Comparison of ENCODE assay signal across 7 mouse cellular contexts in the genomic region with DNA sequence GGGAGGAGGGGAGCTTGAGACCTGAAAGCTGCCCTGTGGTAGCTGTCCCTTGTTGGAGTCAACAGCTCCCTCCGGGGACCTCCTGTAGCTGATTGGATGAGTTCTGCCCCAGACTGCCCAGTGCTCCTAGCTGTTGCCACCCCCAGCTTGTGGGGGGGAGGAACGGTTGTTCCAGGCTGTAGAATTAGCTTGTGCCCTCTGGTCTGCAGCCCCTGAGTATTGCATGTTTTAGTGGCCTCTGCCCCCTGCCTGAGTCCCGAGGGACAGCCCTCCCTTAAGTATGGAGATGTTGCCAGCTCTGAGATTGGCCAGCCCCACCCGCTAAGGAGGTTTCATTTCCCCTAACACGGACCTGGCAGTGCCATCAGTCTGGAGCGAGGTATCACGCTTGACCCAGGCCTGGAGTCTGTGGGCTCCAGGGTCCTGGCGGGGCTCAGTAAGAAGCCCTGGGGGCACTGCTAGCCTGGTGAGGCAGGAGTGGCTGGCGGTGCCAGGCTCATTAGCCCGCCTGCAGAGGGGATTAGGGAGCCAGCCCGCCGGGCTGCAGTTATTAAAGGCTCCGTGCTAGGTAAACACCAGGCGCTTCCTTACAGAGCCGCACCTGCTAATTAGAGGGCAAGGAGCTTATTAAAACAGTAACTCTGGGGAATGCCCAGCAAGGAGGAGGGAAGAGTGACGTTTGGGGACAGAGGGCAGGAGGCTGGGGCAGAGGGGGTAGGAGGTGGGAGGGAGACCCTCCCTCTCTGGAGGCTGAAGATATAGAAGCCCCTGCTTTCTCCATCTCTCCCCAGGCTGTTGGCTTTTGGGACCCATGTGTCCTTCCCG.
DNase-seq lines count a peak whose midpoint lies in the region; ATAC-seq and TF ChIP-seq lines count a peak whose summit lies in the region.

No protein-coding gene starts in this region.

- peak; percentile 83 for DNase-seq in CH12.LX (ENCODE audit: extremely low read depth)
- peak; percentile 92 for DNase-seq in MN1 (ENCODE audit: low spot score)
- peak; percentile 84 for DNase-seq in embryonic facial prominence, embryonic 14.5 days (ENCODE audit: low spot score)
- DNase-seq in stomach, postnatal 0 days (ENCODE audit: low spot score): peak; percentile 63
- no peak for DNase-seq in frontal cortex, postnatal 10 days (ENCODE audit: low spot score in 2 of 2)

- TF ChIP-seq POLR2A in CH12.LX (IDR thresholded peaks at IDR 0.05; ENCODE audit: low read depth, low read length): no peak

- no peak overlapping the region for H3K27ac ChIP-seq in CH12.LX (ENCODE audit: insufficient read depth, low read depth)
- peak overlapping the region; percentile 72 for H3K27ac ChIP-seq in embryonic facial prominence, embryonic 14.5 days (replicated peaks; ENCODE audit: low read depth, low read length)
- H3K27ac ChIP-seq in intestine, embryonic 16.5 days (ENCODE audit: low read length): peak overlapping the region; percentile 59
- H3K27ac ChIP-seq in midbrain, embryonic 12.5 days (replicated peaks): peak overlapping the region; percentile 87
- peak overlapping the region; percentile 65; the same call in 1 of the 2 replicates for H3K27ac ChIP-seq in stomach, postnatal 0 days (replicated peaks)

- H3K9me3 ChIP-seq in CH12.LX (replicated peaks; ENCODE audit: low read length): peaks cover 19% of the 10 kb centered on the region
- no peaks in the 10 kb centered on the region for H3K9me3 ChIP-seq in embryonic facial prominence, embryonic 14.5 days (ENCODE audit: control insufficient read depth, low read length)
- H3K9me3 ChIP-seq in intestine, embryonic 16.5 days (ENCODE audit: control insufficient read depth, low read length): no peaks in the 10 kb centered on the region
- no peaks in the 10 kb centered on the region for H3K9me3 ChIP-seq in midbrain, embryonic 12.5 days
- H3K9me3 ChIP-seq in stomach, postnatal 0 days (ENCODE audit: control insufficient read depth, low read length): no peaks in the 10 kb centered on the region

- dilution Hi-C loops in CH12.LX (cut with MboI; ENCODE audit: extremely low pct_ligation_motif_present, extremely low pct_unique_long_range_greater_than_20kb, low sequenced_read_pairs): no loop called here

- 0 out of 2 replicates have a peak overlapping the region, but pooled peaks have one; percentile 27 for H3K9ac ChIP-seq in CH12.LX (ENCODE audit: insufficient read depth, low read depth)
- H3K9ac ChIP-seq in embryonic facial prominence, embryonic 14.5 days (ENCODE audit: low read depth, low read length): no peak overlapping the region
- peak overlapping the region; percentile 62 for H3K9ac ChIP-seq in intestine, embryonic 16.5 days (ENCODE audit: low read depth, low read length)
- peak overlapping the region; percentile 39 for H3K9ac ChIP-seq in midbrain, embryonic 12.5 days (replicated peaks)
- H3K9ac ChIP-seq in stomach, postnatal 0 days (ENCODE audit: low read length): no peak overlapping the region

- no peak for TF ChIP-seq RAD21 in CH12.LX (IDR thresholded peaks at IDR 0.05; ENCODE audit: low read depth, low read length)

- H3K4me1 ChIP-seq in CH12.LX (ENCODE audit: control insufficient read depth in 1 of 2, insufficient read depth in 2 of 2): peaks cover 27 to 69% of the 10 kb centered on the region in 2 experiments
- H3K4me1 ChIP-seq in embryonic facial prominence, embryonic 14.5 days (ENCODE audit: control insufficient read depth, insufficient read depth, low read length): peaks cover 31% of the 10 kb centered on the region
- H3K4me1 ChIP-seq in intestine, embryonic 16.5 days (ENCODE audit: control insufficient read depth, insufficient read depth, low read length): peaks cover 26% of the 10 kb centered on the region
- H3K4me1 ChIP-seq in midbrain, embryonic 12.5 days: peaks cover 68% of the 10 kb centered on the region
- peaks cover 6% of the 10 kb centered on the region; the same call in 1 of the 2 replicates for H3K4me1 ChIP-seq in stomach, postnatal 0 days (replicated peaks; ENCODE audit: control insufficient read depth, insufficient read depth)

- H3K36me3 ChIP-seq in CH12.LX (replicated peaks in 1 of 2; ENCODE audit: control insufficient read depth in 1 of 2, insufficient read depth in 1 of 2, low read length in 1 of 2): no peaks in the 10 kb centered on the region
- H3K36me3 ChIP-seq in embryonic facial prominence, embryonic 14.5 days (ENCODE audit: control insufficient read depth, insufficient read depth, low read length): no peaks in the 10 kb centered on the region
- H3K36me3 ChIP-seq in intestine, embryonic 16.5 days (ENCODE audit: control insufficient read depth, insufficient read depth, low read length): no peaks in the 10 kb centered on the region
- H3K36me3 ChIP-seq in midbrain, embryonic 12.5 days: no peaks in the 10 kb centered on the region
- no peaks in the 10 kb centered on the region for H3K36me3 ChIP-seq in stomach, postnatal 0 days (ENCODE audit: control insufficient read depth, insufficient read depth, low read length)

- peak overlapping the region; percentile 55 for H3K4me2 ChIP-seq in CH12.LX (ENCODE audit: insufficient read depth, low read depth, poor library complexity, severe bottlenecking)
- H3K4me2 ChIP-seq in embryonic facial prominence, embryonic 14.5 days (ENCODE audit: low read depth, low read length): peak overlapping the region; percentile 32
- H3K4me2 ChIP-seq in intestine, embryonic 16.5 days (ENCODE audit: low read depth, low read length): peak overlapping the region; percentile 57
- H3K4me2 ChIP-seq in midbrain, embryonic 12.5 days (replicated peaks): peak overlapping the region; percentile 29
- peak overlapping the region; percentile 47 for H3K4me2 ChIP-seq in stomach, postnatal 0 days (replicated peaks; ENCODE audit: low read depth)

- no peak overlapping the region for H3K4me3 ChIP-seq in CH12.LX (replicated peaks in 1 of 3; ENCODE audit: low read depth in 2 of 3, low read length in 2 of 3, poor library complexity in 1 of 3)
- H3K4me3 ChIP-seq in embryonic facial prominence, embryonic 14.5 days (ENCODE audit: low read depth, low read length): no peak overlapping the region
- peak overlapping the region; percentile 39 for H3K4me3 ChIP-seq in intestine, embryonic 16.5 days (ENCODE audit: low read length)
- no peak overlapping the region for H3K4me3 ChIP-seq in midbrain, embryonic 12.5 days
- peak overlapping the region; percentile 17 for H3K4me3 ChIP-seq in stomach, postnatal 0 days (ENCODE audit: low read depth, low read length)

- ATAC-seq in embryonic facial prominence, embryonic 14.5 days (ENCODE audit: low read depth): peak; percentile 84
- ATAC-seq in intestine, embryonic 16.5 days: peak; percentile 65
- ATAC-seq in midbrain, embryonic 12.5 days (ENCODE audit: low FRiP score, low read depth): peak; percentile 74
- ATAC-seq in stomach, postnatal 0 days (ENCODE audit: low FRiP score, low TSS enrichment): peak; percentile 51

- peak; percentile 76 for TF ChIP-seq EP300 in CH12.LX (IDR thresholded peaks at IDR 0.05; ENCODE audit: low read length)
- no peak for TF ChIP-seq EP300 in stomach, postnatal 0 days (optimal IDR thresholded peaks at IDR 0.05)

- 15% methylated on average over 16 of the region's 17 CpGs for WGBS in embryonic facial prominence, embryonic 14.5 days
- WGBS in intestine, embryonic 16.5 days: 17% methylated on average over 17 of the region's 17 CpGs
- WGBS in midbrain, embryonic 12.5 days: under 1% methylated on average over 17 of the region's 17 CpGs
- WGBS in stomach, postnatal 0 days: 17% methylated on average over 17 of the region's 17 CpGs

- no peak for TF ChIP-seq CTCF in CH12.LX (conservative IDR thresholded peaks at IDR 0.05 in 1 of 2, IDR thresholded peaks at IDR 0.05 in 1 of 2; ENCODE audit: low read depth in 2 of 2, low read length in 2 of 2)
- TF ChIP-seq CTCF in stomach, postnatal 0 days (IDR thresholded peaks at IDR 0.05; ENCODE audit: low read depth): peak; percentile 2; the same call in 1 of the 2 replicates

- in situ Hi-C loops in CH12.LX (cut with MboI; ENCODE audit: low pct_ligation_motif_present, low pct_unique_long_range_greater_than_20kb, low sequenced_read_pairs): loop anchor here (10.0 kb wide), 1 partner anchor 179 kb away; no protein-coding TSS in a partner anchor

- no peaks in the 10 kb centered on the region for H3K27me3 ChIP-seq in CH12.LX (replicated peaks)
- H3K27me3 ChIP-seq in embryonic facial prominence, embryonic 14.5 days (replicated peaks; ENCODE audit: control insufficient read depth, insufficient read depth, low read length): no peaks in the 10 kb centered on the region
- no peaks in the 10 kb centered on the region for H3K27me3 ChIP-seq in intestine, embryonic 16.5 days (replicated peaks; ENCODE audit: control insufficient read depth, insufficient read depth, low read length)
- H3K27me3 ChIP-seq in midbrain, embryonic 12.5 days: peaks cover 20% of the 10 kb centered on the region
- H3K27me3 ChIP-seq in stomach, postnatal 0 days (ENCODE audit: control insufficient read depth, insufficient read depth, low read length): no peaks in the 10 kb centered on the region

- no peaks in the 10 kb centered on the region for H3K79me2 ChIP-seq in CH12.LX (replicated peaks; ENCODE audit: control insufficient read depth, extremely low read depth, insufficient read depth, poor library complexity, severe bottlenecking)

TF ChIP-seq in CH12.LX, 34 proteins besides CTCF, POLR2A, EP300 and RAD21:
- peak; percentile 85; the same call in 1 of the 2 replicates for TF ChIP-seq IRF4 (IDR thresholded peaks at IDR 0.05; ENCODE audit: low read depth, low read length)
- TF ChIP-seq ETS1 (conservative IDR thresholded peaks at IDR 0.05; ENCODE audit: low read depth, low read length): peak; percentile 38; the same call in 1 of the 2 replicates
- TF ChIP-seq MAZ (IDR thresholded peaks at IDR 0.05; ENCODE audit: low read depth, low read length): peak; percentile 61
- TF ChIP-seq MAFK (IDR thresholded peaks at IDR 0.05; ENCODE audit: insufficient replicate concordance, low read length): no peak
- no peak for TF ChIP-seq NELFE (IDR thresholded peaks at IDR 0.05; ENCODE audit: low read depth, low read length)
- TF ChIP-seq MEF2A (IDR thresholded peaks at IDR 0.05; ENCODE audit: borderline replicate concordance, low read depth, low read length): peak; percentile 38; the same call in 1 of the 2 replicates
- peak; percentile 15; the same call in 1 of the 2 replicates for TF ChIP-seq TCF12 (IDR thresholded peaks at IDR 0.05; ENCODE audit: low read depth, low read length)
- TF ChIP-seq KAT2A (IDR thresholded peaks at IDR 0.05; ENCODE audit: insufficient replicate concordance, low read length): 0 out of 2 replicates have a peak, but pooled peaks have one; percentile 26
- no peak for TF ChIP-seq CHD1 (IDR thresholded peaks at IDR 0.05; ENCODE audit: low read depth, low read length)
- TF ChIP-seq HCFC1 (IDR thresholded peaks at IDR 0.05; ENCODE audit: low read depth, low read length): no peak
- TF ChIP-seq BHLHE40 (IDR thresholded peaks at IDR 0.05; ENCODE audit: low read depth, low read length): peak; percentile 50
- peak; percentile 30; the same call in 1 of the 2 replicates for TF ChIP-seq CHD2 (IDR thresholded peaks at IDR 0.05; ENCODE audit: low read length)
TF ChIP-seq in CH12.LX: peak in this region for 8.

Comparison
In these comparisons a context has a peak if more than half of its experiments do, and no peak if none do; other contexts are left out.
1. DNase-seq: peak in CH12.LX (single experiment), MN1 (single experiment), embryonic facial prominence, embryonic 14.5 days (single experiment) and stomach, postnatal 0 days (single experiment); none in frontal cortex, postnatal 10 days (0 of 2).
2. H3K4me3 ChIP-seq: peak in intestine, embryonic 16.5 days (single experiment) and stomach, postnatal 0 days (single experiment); none in CH12.LX (0 of 3), embryonic facial prominence, embryonic 14.5 days (single experiment) and midbrain, embryonic 12.5 days (single experiment).
3. H3K9ac ChIP-seq: peak in CH12.LX (single experiment), intestine, embryonic 16.5 days (single experiment) and midbrain, embryonic 12.5 days (single experiment); none in embryonic facial prominence, embryonic 14.5 days (single experiment) and stomach, postnatal 0 days (single experiment).
4. Peak in every context shown above with its lines, with median percentiles within 50 percentile points of each other: H3K4me2 ChIP-seq and ATAC-seq.